Mouse (Mus musculus): ENCODE data around the gene Rbfox3. TPM values are rescaled to one million over a fixed set of nuclear protein-coding genes. Genes with fewer than 3 reads are reported as not detected.
A peak's percentile ranks its signal among the peaks of the same experiment; 100 is the strongest.

The Rbfox3 gene
- polyA plus RNA-seq, 1 experiment from 2014 or later = 1.1 TPM

DNA sequence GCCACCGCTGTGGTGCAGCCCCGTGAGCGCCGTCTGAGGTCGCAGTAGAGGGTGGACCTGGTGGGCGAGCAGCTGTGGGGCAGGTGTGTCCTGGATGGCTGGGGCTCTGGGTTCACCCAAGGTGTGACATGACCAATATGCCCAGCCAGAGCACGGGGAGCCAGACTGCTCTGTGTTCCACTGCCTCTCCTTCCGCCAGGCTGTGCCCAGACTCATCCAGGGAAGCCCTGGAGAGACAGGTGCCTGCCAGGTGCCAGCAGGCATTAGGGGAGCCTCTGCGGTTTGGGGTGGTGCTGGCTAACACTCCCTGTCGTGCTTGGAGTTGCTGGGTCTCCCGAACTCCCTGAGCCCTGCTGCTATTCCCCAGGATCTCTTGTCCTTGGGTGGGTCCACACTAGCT is 373.4 kb downstream of the Rbfox3 start:
- Histone ChIP-seq H3K27ac (ENCODE audit: low read depth, low read length) (no peak overlapping the region), H3K4me1 (replicated peaks; ENCODE audit: control insufficient read depth, insufficient read depth, low read length) (no peaks in the 10 kb centered on the region), H3K4me2 (no peak overlapping the region), H3K36me3 (ENCODE audit: control insufficient read depth, insufficient read depth, low read length) (no peaks in the 10 kb centered on the region), H3K9me3 (ENCODE audit: control insufficient read depth, low read length) (no peaks in the 10 kb centered on the region), H3K4me3 (ENCODE audit: low read depth, low read length) (no peak overlapping the region), H3K27me3 (replicated peaks; ENCODE audit: control insufficient read depth, insufficient read depth, low read length) (peaks cover 9% of the 10 kb centered on the region), H3K9ac (ENCODE audit: low read depth, low read length) (no peak overlapping the region)
- 77% methylated on average over 11 of the region's 11 CpGs for WGBS
- no peak for ATAC-seq (replicated peaks; ENCODE audit: low FRiP score)
- no peak for DNase-seq (ENCODE audit: low spot score)

DNA sequence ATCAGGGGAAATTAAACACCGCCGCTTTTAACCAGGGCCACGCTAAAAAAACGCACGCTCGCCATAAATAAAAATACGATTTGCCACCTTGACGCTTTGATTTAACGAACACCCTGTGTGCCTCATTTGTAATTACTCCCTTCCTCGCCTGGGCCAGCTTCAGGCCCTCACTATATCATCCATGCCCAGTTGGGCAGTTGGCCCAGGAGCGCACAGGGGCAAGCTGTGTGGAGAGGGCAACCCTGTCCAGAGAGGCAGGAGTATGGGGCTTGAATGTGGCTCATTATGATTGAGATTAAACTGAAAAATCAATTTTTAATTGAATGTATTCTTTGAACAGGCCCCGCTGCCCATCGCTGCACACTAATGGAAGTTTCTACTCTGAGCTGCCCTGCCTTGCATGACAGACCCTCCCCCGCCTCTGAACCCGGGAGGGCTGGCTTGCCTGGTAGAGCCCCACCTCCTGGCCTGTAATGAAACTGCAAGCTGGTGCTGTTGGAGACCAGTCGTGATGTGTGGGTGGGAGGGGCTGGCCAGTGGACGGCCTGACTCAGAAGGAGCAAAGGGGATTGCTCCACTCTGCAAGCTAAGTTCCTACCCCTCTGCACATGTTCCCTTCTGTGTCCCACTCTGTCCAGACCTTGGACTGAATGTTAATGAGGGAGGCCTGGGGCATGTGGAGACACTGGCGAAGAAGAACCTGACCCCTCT is 376.9 kb downstream of the Rbfox3 start:
- H3K4me3 ChIP-seq (ENCODE audit: low read depth, low read length) = no peak overlapping the region
- H3K36me3 ChIP-seq (ENCODE audit: control insufficient read depth, insufficient read depth, low read length) = no peaks in the 10 kb centered on the region
- no peak for ATAC-seq (replicated peaks; ENCODE audit: low FRiP score)
- H3K9ac ChIP-seq (ENCODE audit: low read depth, low read length) = no peak overlapping the region
- no peaks in the 10 kb centered on the region for H3K4me1 ChIP-seq (replicated peaks; ENCODE audit: control insufficient read depth, insufficient read depth, low read length)
- no peak overlapping the region for H3K27ac ChIP-seq (ENCODE audit: low read depth, low read length)
- peak; percentile 47 for DNase-seq (ENCODE audit: low spot score)
- H3K4me2 ChIP-seq = no peak overlapping the region
- H3K9me3 ChIP-seq (ENCODE audit: control insufficient read depth, low read length) = no peaks in the 10 kb centered on the region
- 30% methylated on average over 18 of the region's 18 CpGs for WGBS
- H3K27me3 ChIP-seq (replicated peaks; ENCODE audit: control insufficient read depth, insufficient read depth, low read length) = peaks cover 9% of the 10 kb centered on the region

- 65% methylated on average over 8 of the region's 8 CpGs for WGBS
- H3K4me1 ChIP-seq (replicated peaks; ENCODE audit: control insufficient read depth, insufficient read depth, low read length) = no peaks in the 10 kb centered on the region
- H3K27ac ChIP-seq (ENCODE audit: low read depth, low read length) = no peak overlapping the region
- peaks cover 6% of the 10 kb centered on the region; the same call in 1 of the 2 replicates for H3K27me3 ChIP-seq (replicated peaks; ENCODE audit: control insufficient read depth, insufficient read depth, low read length)
- H3K9me3 ChIP-seq (ENCODE audit: control insufficient read depth, low read length) = no peaks in the 10 kb centered on the region
- no peaks in the 10 kb centered on the region for H3K36me3 ChIP-seq (ENCODE audit: control insufficient read depth, insufficient read depth, low read length)
- H3K9ac ChIP-seq (ENCODE audit: low read depth, low read length) = no peak overlapping the region
- DNase-seq (ENCODE audit: low spot score) = no peak
- no peak for ATAC-seq (replicated peaks; ENCODE audit: low FRiP score)
- H3K4me3 ChIP-seq (ENCODE audit: low read depth, low read length) = no peak overlapping the region
- no peak overlapping the region for H3K4me2 ChIP-seq
Measured at GRCm38 (mm10) chr11:118530313-118530712, 381.1 kb downstream of the Rbfox3 start.

- Histone ChIP-seq H3K4me1 (replicated peaks; ENCODE audit: control insufficient read depth, insufficient read depth, low read length) (no peaks in the 10 kb centered on the region), H3K4me2 (no peak overlapping the region), H3K27ac (ENCODE audit: low read depth, low read length) (no peak overlapping the region), H3K9ac (ENCODE audit: low read depth, low read length) (no peak overlapping the region), H3K27me3 (replicated peaks; ENCODE audit: control insufficient read depth, insufficient read depth, low read length) (peaks cover 3% of the 10 kb centered on the region; the same call in 1 of the 2 replicates), H3K9me3 (ENCODE audit: control insufficient read depth, low read length) (no peaks in the 10 kb centered on the region), H3K4me3 (ENCODE audit: low read depth, low read length) (no peak overlapping the region), H3K36me3 (ENCODE audit: control insufficient read depth, insufficient read depth, low read length) (no peaks in the 10 kb centered on the region)
- no peak for DNase-seq (ENCODE audit: low spot score)
- 82% methylated on average over 9 of the region's 9 CpGs for WGBS
- ATAC-seq (replicated peaks; ENCODE audit: low FRiP score) = no peak
Measured at GRCm38 (mm10) chr11:118528761-118529160, 382.6 kb downstream of the Rbfox3 start.

DNA sequence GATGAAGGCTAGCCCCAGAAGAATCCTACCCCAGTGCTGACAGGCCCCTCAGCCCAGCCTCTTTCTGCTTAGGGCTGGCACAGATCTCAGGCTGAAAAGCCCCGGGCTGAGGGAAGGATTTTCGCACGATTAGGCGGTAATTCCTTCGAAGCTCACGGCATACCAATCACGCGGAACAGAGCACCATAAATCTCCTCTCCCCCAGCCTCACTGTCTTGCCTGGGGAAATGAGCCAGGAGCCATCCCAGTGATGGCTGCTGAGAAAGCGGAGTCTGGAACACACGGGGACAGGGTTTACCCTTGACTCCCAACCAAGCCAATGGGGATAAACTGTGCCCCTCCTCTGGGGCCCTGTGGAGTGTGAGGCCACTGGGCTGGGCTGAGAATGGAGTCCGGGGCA is 386.3 kb downstream of the Rbfox3 start:
- WGBS = 64% methylated on average over 11 of the region's 11 CpGs
- ATAC-seq (replicated peaks; ENCODE audit: low FRiP score) (no peak), DNase-seq (ENCODE audit: low spot score) (no peak)
- Histone ChIP-seq H3K4me2 (no peak overlapping the region), H3K36me3 (ENCODE audit: control insufficient read depth, insufficient read depth, low read length) (no peaks in the 10 kb centered on the region), H3K9me3 (ENCODE audit: control insufficient read depth, low read length) (no peaks in the 10 kb centered on the region), H3K9ac (ENCODE audit: low read depth, low read length) (no peak overlapping the region), H3K27ac (ENCODE audit: low read depth, low read length) (no peak overlapping the region), H3K4me3 (ENCODE audit: low read depth, low read length) (no peak overlapping the region), H3K4me1 (replicated peaks; ENCODE audit: control insufficient read depth, insufficient read depth, low read length) (no peaks in the 10 kb centered on the region), H3K27me3 (replicated peaks; ENCODE audit: control insufficient read depth, insufficient read depth, low read length) (no peaks in the 10 kb centered on the region)

DNA sequence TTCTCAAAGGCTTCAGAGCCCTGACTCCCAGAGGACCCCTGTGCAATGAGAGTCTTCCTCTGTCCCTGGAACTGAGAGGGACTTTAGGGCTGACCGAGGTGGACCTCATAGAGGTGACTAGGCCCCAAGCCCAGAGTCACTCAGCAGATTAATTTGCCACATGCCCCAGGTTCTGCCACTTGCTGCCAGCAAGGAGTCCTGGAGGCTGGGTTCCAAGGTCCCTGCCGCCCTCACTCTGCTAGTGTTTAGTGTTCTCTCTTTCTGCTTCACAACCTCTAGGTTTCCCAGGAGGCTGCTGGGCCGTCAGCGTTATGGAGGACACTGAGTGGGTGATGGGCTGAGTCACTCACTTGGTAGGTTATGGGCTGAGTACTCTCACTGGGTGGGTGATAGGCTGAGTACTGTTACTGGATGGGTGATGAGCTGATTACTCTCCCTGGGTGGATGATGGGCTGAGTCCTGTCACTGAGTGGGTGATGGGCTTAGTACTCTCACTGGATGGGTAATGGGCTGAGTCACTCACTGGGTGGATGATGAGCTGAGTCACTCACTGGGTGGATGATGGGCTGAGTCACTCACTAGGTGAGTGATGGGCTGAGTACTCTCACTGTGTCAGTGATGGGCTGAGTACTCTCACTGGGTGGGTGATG is 387.8 kb downstream of the Rbfox3 start:
- no peak for DNase-seq (ENCODE audit: low spot score)
- no peak overlapping the region for H3K9ac ChIP-seq (ENCODE audit: low read depth, low read length)
- WGBS = 63% methylated on average over 4 of the region's 4 CpGs
- no peaks in the 10 kb centered on the region for H3K4me1 ChIP-seq (replicated peaks; ENCODE audit: control insufficient read depth, insufficient read depth, low read length)
- no peaks in the 10 kb centered on the region for H3K27me3 ChIP-seq (replicated peaks; ENCODE audit: control insufficient read depth, insufficient read depth, low read length)
- no peak for ATAC-seq (replicated peaks; ENCODE audit: low FRiP score)
- no peaks in the 10 kb centered on the region for H3K9me3 ChIP-seq (ENCODE audit: control insufficient read depth, low read length)
- no peak overlapping the region for H3K4me3 ChIP-seq (ENCODE audit: low read depth, low read length)
- no peaks in the 10 kb centered on the region for H3K36me3 ChIP-seq (ENCODE audit: control insufficient read depth, insufficient read depth, low read length)
- no peak overlapping the region for H3K4me2 ChIP-seq
- no peak overlapping the region for H3K27ac ChIP-seq (ENCODE audit: low read depth, low read length)

DNA sequence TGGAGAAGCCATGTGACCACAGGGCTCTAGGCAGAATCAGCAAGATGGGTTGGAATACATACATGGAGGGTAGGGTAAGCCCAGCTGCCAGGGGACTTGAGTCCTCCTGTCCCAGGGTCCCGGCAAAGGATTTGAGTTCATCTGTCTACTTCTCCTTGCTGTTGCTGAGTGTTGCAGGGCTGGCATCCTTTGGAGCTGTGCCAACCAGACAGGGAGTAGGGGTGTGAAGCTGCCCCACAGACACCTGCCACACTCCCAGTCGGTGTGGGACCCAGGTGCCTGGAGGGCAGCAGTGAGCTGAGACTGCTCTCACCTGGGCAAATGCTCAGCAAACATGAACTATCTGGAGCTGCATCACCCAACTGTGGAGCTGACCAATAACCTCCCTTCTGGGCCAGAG is 390.5 kb downstream of the Rbfox3 start:
- Histone ChIP-seq H3K4me1 (replicated peaks; ENCODE audit: control insufficient read depth, insufficient read depth, low read length) (no peaks in the 10 kb centered on the region), H3K4me3 (ENCODE audit: low read depth, low read length) (no peak overlapping the region), H3K27ac (ENCODE audit: low read depth, low read length) (no peak overlapping the region), H3K4me2 (no peak overlapping the region), H3K9me3 (ENCODE audit: control insufficient read depth, low read length) (no peaks in the 10 kb centered on the region), H3K9ac (ENCODE audit: low read depth, low read length) (no peak overlapping the region), H3K27me3 (replicated peaks; ENCODE audit: control insufficient read depth, insufficient read depth, low read length) (no peaks in the 10 kb centered on the region), H3K36me3 (ENCODE audit: control insufficient read depth, insufficient read depth, low read length) (no peaks in the 10 kb centered on the region)
- 87% methylated on average over 2 of the region's 2 CpGs for WGBS
- DNase-seq (ENCODE audit: low spot score) (no peak), ATAC-seq (replicated peaks; ENCODE audit: low FRiP score) (no peak)

DNA sequence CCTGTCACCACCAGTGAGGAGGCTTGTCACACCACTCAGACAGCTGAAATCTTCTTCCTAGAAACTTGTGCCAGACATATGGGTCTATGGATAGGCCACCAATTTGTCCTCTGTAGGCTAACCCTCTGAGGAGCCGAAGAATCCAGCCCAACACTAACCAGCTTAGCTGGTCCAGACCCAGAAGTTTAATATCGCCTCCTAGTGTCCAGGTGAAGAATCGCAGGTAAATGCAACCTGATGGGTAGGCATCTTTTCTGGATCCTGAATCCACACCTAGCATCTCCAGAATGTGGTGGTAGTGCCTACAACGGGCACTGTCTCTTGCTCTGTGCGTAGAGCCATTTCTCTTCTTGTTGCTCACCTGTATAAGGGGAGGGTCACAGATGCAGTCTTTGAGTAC is 391.1 kb downstream of the Rbfox3 start:
- WGBS = 47% methylated on average over 5 of the region's 5 CpGs
- Histone ChIP-seq H3K9me3 (ENCODE audit: control insufficient read depth, low read length) (no peaks in the 10 kb centered on the region), H3K4me1 (replicated peaks; ENCODE audit: control insufficient read depth, insufficient read depth, low read length) (no peaks in the 10 kb centered on the region), H3K9ac (ENCODE audit: low read depth, low read length) (no peak overlapping the region), H3K4me3 (ENCODE audit: low read depth, low read length) (no peak overlapping the region), H3K4me2 (no peak overlapping the region), H3K27me3 (replicated peaks; ENCODE audit: control insufficient read depth, insufficient read depth, low read length) (no peaks in the 10 kb centered on the region), H3K27ac (ENCODE audit: low read depth, low read length) (no peak overlapping the region), H3K36me3 (ENCODE audit: control insufficient read depth, insufficient read depth, low read length) (no peaks in the 10 kb centered on the region)
- ATAC-seq (replicated peaks; ENCODE audit: low FRiP score) (no peak), DNase-seq (ENCODE audit: low spot score) (no peak)

- Histone ChIP-seq H3K4me3 (ENCODE audit: low read depth, low read length) (no peak overlapping the region), H3K27ac (ENCODE audit: low read depth, low read length) (no peak overlapping the region), H3K27me3 (replicated peaks; ENCODE audit: control insufficient read depth, insufficient read depth, low read length) (no peaks in the 10 kb centered on the region), H3K9me3 (ENCODE audit: control insufficient read depth, low read length) (no peaks in the 10 kb centered on the region), H3K36me3 (ENCODE audit: control insufficient read depth, insufficient read depth, low read length) (no peaks in the 10 kb centered on the region), H3K4me1 (replicated peaks; ENCODE audit: control insufficient read depth, insufficient read depth, low read length) (no peaks in the 10 kb centered on the region), H3K9ac (ENCODE audit: low read depth, low read length) (no peak overlapping the region), H3K4me2 (no peak overlapping the region)
- 74% methylated on average over 7 of the region's 7 CpGs for WGBS
- DNase-seq (ENCODE audit: low spot score) = no peak
- ATAC-seq (replicated peaks; ENCODE audit: low FRiP score) = no peak
Measured at GRCm38 (mm10) chr11:118518743-118519142, 392.7 kb downstream of the Rbfox3 start.

All from liver, embryonic 11.5 days (tissue).